Mouse (Mus musculus): ENCODE measurements around the gene Kansl1. TPM values are rescaled to one million over a fixed set of nuclear protein-coding genes. Genes with fewer than 3 reads are reported as not detected.

Kansl1 gene
- polyA plus RNA-seq, 1 experiment from 2014 or later = 23.0 TPM

GRCm38 (mm10) chr11:104295656-104296055, 173.0 kb downstream of the Kansl1 start:
- Histone ChIP-seq H3K27ac (no peak overlapping the region), H3K36me3 (no peaks in the 10 kb centered on the region), H3K4me3 (replicated peaks) (no peak overlapping the region), H3K9ac (no peak overlapping the region), H3K4me2 (no peak overlapping the region), H3K9me3 (replicated peaks) (no peaks in the 10 kb centered on the region), H3K4me1 (peaks cover 15% of the 10 kb centered on the region), H3K27me3 (no peaks in the 10 kb centered on the region)
- 16% methylated on average over 6 of the region's 6 CpGs for WGBS
- no peak for ATAC-seq (replicated peaks; ENCODE audit: low FRiP score)

GRCm38 (mm10) chr11:104295145-104295544, 173.5 kb downstream of the Kansl1 start:
- H3K27me3 ChIP-seq = no peaks in the 10 kb centered on the region
- H3K9ac ChIP-seq = no peak overlapping the region
- no peak overlapping the region for H3K4me3 ChIP-seq (replicated peaks)
- 48% methylated on average over 5 of the region's 5 CpGs for WGBS
- H3K27ac ChIP-seq = no peak overlapping the region
- no peak for ATAC-seq (replicated peaks; ENCODE audit: low FRiP score)
- no peak overlapping the region for H3K4me2 ChIP-seq
- no peaks in the 10 kb centered on the region for H3K36me3 ChIP-seq
- H3K4me1 ChIP-seq = peaks cover 15% of the 10 kb centered on the region
- H3K9me3 ChIP-seq (replicated peaks) = no peaks in the 10 kb centered on the region

GRCm38 (mm10) chr11:104293241-104293640, 175.4 kb downstream of the Kansl1 start:
- Histone ChIP-seq H3K36me3 (no peaks in the 10 kb centered on the region), H3K9ac (no peak overlapping the region), H3K4me2 (no peak overlapping the region), H3K4me1 (peaks cover 23% of the 10 kb centered on the region), H3K4me3 (replicated peaks) (no peak overlapping the region), H3K27me3 (no peaks in the 10 kb centered on the region), H3K27ac (no peak overlapping the region), H3K9me3 (replicated peaks) (no peaks in the 10 kb centered on the region)
- whole genome bisulfite sequencing = 56% methylated on average over 9 of the region's 9 CpGs
- ATAC-seq (replicated peaks; ENCODE audit: low FRiP score) = no peak

- no peaks in the 10 kb centered on the region for H3K9me3 ChIP-seq (replicated peaks)
- H3K9ac ChIP-seq = no peak overlapping the region
- no peaks in the 10 kb centered on the region for H3K36me3 ChIP-seq
- WGBS = 83% methylated on average over 7 of the region's 7 CpGs
- no peak overlapping the region for H3K27ac ChIP-seq
- no peaks in the 10 kb centered on the region for H3K27me3 ChIP-seq
- ATAC-seq (replicated peaks; ENCODE audit: low FRiP score) = no peak
- H3K4me1 ChIP-seq = peaks cover 23% of the 10 kb centered on the region
- H3K4me2 ChIP-seq = no peak overlapping the region
- no peak overlapping the region for H3K4me3 ChIP-seq (replicated peaks)
Measured at GRCm38 (mm10) chr11:104292443-104293220, 176.0 kb downstream of the Kansl1 start.

GRCm38 (mm10) chr11:104289199-104290031, 179.2 kb downstream of the Kansl1 start:
- peak; percentile 72 for ATAC-seq (replicated peaks; ENCODE audit: low FRiP score)
- Histone ChIP-seq H3K27ac (peak overlapping the region; percentile 56), H3K4me2 (peak overlapping the region; percentile 24; the same call in 1 of the 2 replicates), H3K4me1 (peaks cover 12% of the 10 kb centered on the region), H3K27me3 (no peaks in the 10 kb centered on the region), H3K9ac (no peak overlapping the region), H3K9me3 (replicated peaks) (no peaks in the 10 kb centered on the region), H3K4me3 (replicated peaks) (no peak overlapping the region), H3K36me3 (no peaks in the 10 kb centered on the region)
- WGBS = 19% methylated on average over 13 of the region's 13 CpGs

GRCm38 (mm10) chr11:104288835-104289198, 179.8 kb downstream of the Kansl1 start:
- H3K4me2 ChIP-seq = no peak overlapping the region
- no peaks in the 10 kb centered on the region for H3K9me3 ChIP-seq (replicated peaks)
- no peaks in the 10 kb centered on the region for H3K27me3 ChIP-seq
- H3K9ac ChIP-seq = no peak overlapping the region
- ATAC-seq (replicated peaks; ENCODE audit: low FRiP score) = peak; percentile 47
- peaks cover 12% of the 10 kb centered on the region for H3K4me1 ChIP-seq
- 35% methylated on average over 6 of the region's 6 CpGs for WGBS
- peak overlapping the region; percentile 56 for H3K27ac ChIP-seq
- no peak overlapping the region for H3K4me3 ChIP-seq (replicated peaks)
- H3K36me3 ChIP-seq = no peaks in the 10 kb centered on the region

- no peaks in the 10 kb centered on the region for H3K36me3 ChIP-seq
- peaks cover 12% of the 10 kb centered on the region for H3K4me1 ChIP-seq
- no peak for ATAC-seq (replicated peaks; ENCODE audit: low FRiP score)
- H3K9me3 ChIP-seq (replicated peaks) = no peaks in the 10 kb centered on the region
- H3K4me3 ChIP-seq (replicated peaks) = no peak overlapping the region
- 96% methylated on average over 18 of the region's 18 CpGs for WGBS
- H3K4me2 ChIP-seq = no peak overlapping the region
- no peak overlapping the region for H3K9ac ChIP-seq
- H3K27ac ChIP-seq = no peak overlapping the region
- no peaks in the 10 kb centered on the region for H3K27me3 ChIP-seq
Measured at GRCm38 (mm10) chr11:104287113-104287512, 181.5 kb downstream of the Kansl1 start.

Small RNA genes within 50 kb of the gene (microRNA-seq; reads per million reads assigned to microRNA genes)
- gene Gm47315 = not detected

Other genes starting within 250 kb of the Kansl1 start
- gene Mapt, start 237.5 kb downstream of the Kansl1 start, polyA plus RNA-seq (2015; fragmentation: Nextera tagmentation; extraction: Ambion mirVana) = 9.8 and 13.6 TPM in 2 replicates
- gene Cdc27, start 81.8 kb upstream of the Kansl1 start, polyA plus RNA-seq (2015; fragmentation: Nextera tagmentation; extraction: Ambion mirVana) = 38.2 and 43.3 TPM in 2 replicates
- gene Myl4, start 81.8 kb upstream of the Kansl1 start, polyA plus RNA-seq (2015; fragmentation: Nextera tagmentation; extraction: Ambion mirVana) = 16.9 and 29.9 TPM in 2 replicates
- 3.4 and 3.6 TPM in 2 replicates for gene Itgb3, start 139.1 kb upstream of the Kansl1 start, polyA plus RNA-seq (2015; fragmentation: Nextera tagmentation; extraction: Ambion mirVana)
- gene Gm11639, start 216.8 kb upstream of the Kansl1 start, polyA plus RNA-seq (2015; fragmentation: Nextera tagmentation; extraction: Ambion mirVana) = 0.17 and 0.30 TPM in 2 replicates

Data from kidney, embryonic 15.5 days (tissue).